ENCODE assay signal across 16 mouse cellular contexts in genomic region chr12:106842396-106842795, GRCm38 (mm10).
DNase-seq lines count a peak whose midpoint lies in the region; ATAC-seq lines count a peak whose summit lies in the region.
"Had no signal": no experiment of that assay in that cellular context is flagged by ENCODE, and none has a peak within 500 bp of the region (broad histone marks: within the 10 kb centered on the region; RNA-seq: fewer than 3 reads in every experiment).

No protein-coding gene starts in this region.

- H3K36me3 ChIP-seq in midbrain, embryonic 14.5 days (ENCODE audit: control insufficient read depth, insufficient read depth, low read length): no peaks in the 10 kb centered on the region
- no peaks in the 10 kb centered on the region for H3K36me3 ChIP-seq in midbrain, embryonic 15.5 days (replicated peaks)
- no peaks in the 10 kb centered on the region for H3K36me3 ChIP-seq in forebrain, embryonic 12.5 days (replicated peaks)
- H3K36me3 ChIP-seq in intestine, embryonic 14.5 days (ENCODE audit: control insufficient read depth, insufficient read depth, low read length): no peaks in the 10 kb centered on the region
- H3K36me3 ChIP-seq: limb, embryonic 15.5 days had no signal

- no peak overlapping the region for H3K9ac ChIP-seq in midbrain, embryonic 14.5 days (replicated peaks; ENCODE audit: low read length)
- no peak overlapping the region for H3K9ac ChIP-seq in midbrain, embryonic 15.5 days
- no peak overlapping the region for H3K9ac ChIP-seq in forebrain, embryonic 12.5 days
- no peak overlapping the region for H3K9ac ChIP-seq in intestine, embryonic 14.5 days (ENCODE audit: low read length)
- H3K9ac ChIP-seq: limb, embryonic 15.5 days had no signal

- DNase-seq in midbrain, embryonic 14.5 days: no peak
- DNase-seq in intestine, embryonic 14.5 days (ENCODE audit: low spot score): no peak
- no peak for DNase-seq in kidney, postnatal 36 days
- DNase-seq in gastrocnemius, postnatal 25 days: no peak
- DNase-seq in layer of hippocampus, adult 11-12 months (ENCODE audit: low spot score): no peak
- DNase-seq: adrenal gland, adult 2 months; cerebellum, postnatal 36 days; heart, postnatal 14 days; lung, postnatal 10 days; thymus, postnatal 4 days had no signal

- no peak overlapping the region for H3K4me3 ChIP-seq in midbrain, embryonic 14.5 days (replicated peaks; ENCODE audit: low read depth, low read length)
- H3K4me3 ChIP-seq in midbrain, embryonic 15.5 days: no peak overlapping the region
- no peak overlapping the region for H3K4me3 ChIP-seq in forebrain, embryonic 12.5 days (replicated peaks)
- H3K4me3 ChIP-seq in intestine, embryonic 14.5 days (ENCODE audit: low read depth, low read length): no peak overlapping the region
- H3K4me3 ChIP-seq: limb, embryonic 15.5 days had no signal

- H3K27me3 ChIP-seq in midbrain, embryonic 14.5 days (ENCODE audit: control insufficient read depth, insufficient read depth, low read length): no peaks in the 10 kb centered on the region
- no peaks in the 10 kb centered on the region for H3K27me3 ChIP-seq in midbrain, embryonic 15.5 days (replicated peaks)
- no peaks in the 10 kb centered on the region for H3K27me3 ChIP-seq in forebrain, embryonic 12.5 days
- H3K27me3 ChIP-seq in intestine, embryonic 14.5 days (replicated peaks; ENCODE audit: control insufficient read depth, insufficient read depth, low read length): no peaks in the 10 kb centered on the region
- H3K27me3 ChIP-seq: limb, embryonic 15.5 days had no signal

- H3K27ac ChIP-seq in midbrain, embryonic 14.5 days (replicated peaks; ENCODE audit: low read depth, low read length): 0 out of 2 replicates have a peak overlapping the region, but pooled peaks have one; percentile 32
- no peak overlapping the region for H3K27ac ChIP-seq in midbrain, embryonic 15.5 days
- peak overlapping the region; percentile 65 for H3K27ac ChIP-seq in forebrain, embryonic 12.5 days
- no peak overlapping the region for H3K27ac ChIP-seq in intestine, embryonic 14.5 days (ENCODE audit: low read depth)
- H3K27ac ChIP-seq: kidney, postnatal 0 days; limb, embryonic 15.5 days had no signal

- H3K9me3 ChIP-seq in midbrain, embryonic 14.5 days (ENCODE audit: control insufficient read depth, low read length): no peaks in the 10 kb centered on the region
- no peaks in the 10 kb centered on the region for H3K9me3 ChIP-seq in midbrain, embryonic 15.5 days
- H3K9me3 ChIP-seq in forebrain, embryonic 12.5 days: no peaks in the 10 kb centered on the region
- no peaks in the 10 kb centered on the region for H3K9me3 ChIP-seq in intestine, embryonic 14.5 days (ENCODE audit: control insufficient read depth, low read length)
- H3K9me3 ChIP-seq: limb, embryonic 15.5 days had no signal

- ATAC-seq in midbrain, embryonic 14.5 days (ENCODE audit: low FRiP score, low TSS enrichment): no peak
- ATAC-seq in midbrain, embryonic 15.5 days (replicated peaks): no peak
- ATAC-seq in forebrain, embryonic 12.5 days (ENCODE audit: low FRiP score): 0 out of 2 replicates have a peak, but pooled peaks have one; percentile 4
- peak; percentile 66; the same call in 1 of the 2 replicates for ATAC-seq in intestine, embryonic 14.5 days (replicated peaks; ENCODE audit: low FRiP score, low TSS enrichment, low read depth)
- ATAC-seq: inflammation-experienced regulatory T-cells, adult 6 months had no signal

- peaks cover 19% of the 10 kb centered on the region for H3K4me1 ChIP-seq in midbrain, embryonic 14.5 days (ENCODE audit: control insufficient read depth, insufficient read depth, low read length)
- peaks cover 25% of the 10 kb centered on the region for H3K4me1 ChIP-seq in midbrain, embryonic 15.5 days
- peaks cover 34% of the 10 kb centered on the region for H3K4me1 ChIP-seq in forebrain, embryonic 12.5 days
- 0 out of 2 replicates have a peak, but pooled peaks cover 6% of the 10 kb centered on the region for H3K4me1 ChIP-seq in intestine, embryonic 14.5 days (replicated peaks; ENCODE audit: control insufficient read depth, insufficient read depth, low read length)
- H3K4me1 ChIP-seq: limb, embryonic 15.5 days had no signal

- no peak overlapping the region for H3K4me2 ChIP-seq in midbrain, embryonic 14.5 days (ENCODE audit: low read length)
- H3K4me2 ChIP-seq in midbrain, embryonic 15.5 days: no peak overlapping the region
- H3K4me2 ChIP-seq in forebrain, embryonic 12.5 days: no peak overlapping the region
- no peak overlapping the region for H3K4me2 ChIP-seq in intestine, embryonic 14.5 days (ENCODE audit: low read length)
- H3K4me2 ChIP-seq: heart, embryonic 11.5 days; limb, embryonic 15.5 days had no signal

- WGBS in midbrain, embryonic 14.5 days: 52% methylated on average over 8 of the region's 8 CpGs
- WGBS in midbrain, embryonic 15.5 days: 49% methylated on average over 8 of the region's 8 CpGs
- 45% methylated on average over 8 of the region's 8 CpGs for WGBS in forebrain, embryonic 12.5 days
- 55% methylated on average over 8 of the region's 8 CpGs for WGBS in intestine, embryonic 14.5 days

Comparison
In these comparisons a context has a peak if more than half of its experiments do, and no peak if none do; other contexts are left out.
1. H3K27ac ChIP-seq: peak in midbrain, embryonic 14.5 days (single experiment) and forebrain, embryonic 12.5 days (single experiment); none in midbrain, embryonic 15.5 days (single experiment) and intestine, embryonic 14.5 days (single experiment).
2. ATAC-seq: peak in forebrain, embryonic 12.5 days (single experiment) and intestine, embryonic 14.5 days (single experiment); none in midbrain, embryonic 14.5 days (single experiment) and midbrain, embryonic 15.5 days (single experiment).